Mouse (Mus musculus): ENCODE measurements around the gene Cacna1d. TPM values are rescaled to one million over a fixed set of nuclear protein-coding genes. Genes with fewer than 3 reads are reported as not detected.

The Cacna1d gene
- polyA plus RNA-seq, 1 experiment from 2014 or later: 3.0 TPM

- Histone ChIP-seq H3K9ac (ENCODE audit: low read depth, low read length) (no peak overlapping the region), H3K4me2 (ENCODE audit: low read length) (no peak overlapping the region), H3K4me3 (replicated peaks; ENCODE audit: low read depth, low read length) (no peak overlapping the region), H3K36me3 (ENCODE audit: insufficient read depth, low read length) (no peaks in the 10 kb centered on the region), H3K4me1 (replicated peaks; ENCODE audit: insufficient read depth, low read length) (no peaks in the 10 kb centered on the region; the same call in 1 of the 2 replicates), H3K27ac (no peak overlapping the region), H3K27me3 (ENCODE audit: insufficient read depth, low read length) (no peaks in the 10 kb centered on the region), H3K9me3 (replicated peaks; ENCODE audit: low read length) (no peaks in the 10 kb centered on the region)
- TF ChIP-seq CTCF (IDR thresholded peaks at IDR 0.05; ENCODE audit: low read depth): no peak
- ATAC-seq (replicated peaks; ENCODE audit: low FRiP score, low read depth): no peak
- DNase-seq (ENCODE audit: low spot score): peak; percentile 33
Measured at GRCm38 (mm10) chr14:30428757-30429156, 62.5 kb downstream of the Cacna1d start.

DNA sequence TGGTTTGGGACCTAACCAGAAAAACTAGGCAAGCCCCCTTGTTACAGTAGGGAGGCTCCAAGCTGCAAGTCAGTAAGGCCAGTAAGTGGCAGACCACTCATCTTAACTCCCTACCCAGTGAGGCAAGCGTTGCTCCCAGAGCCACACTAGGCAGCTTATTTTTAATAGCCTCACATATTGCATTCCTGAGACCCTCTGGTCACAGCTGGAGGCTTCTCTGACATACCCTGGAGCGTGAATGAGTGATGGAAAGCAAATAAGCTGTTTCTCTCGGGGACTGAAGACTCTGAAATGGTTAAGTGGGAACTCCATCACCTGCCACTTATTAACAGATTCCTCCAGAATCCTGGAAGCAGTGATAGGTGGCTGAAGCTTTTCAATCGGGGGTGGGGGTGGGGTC lies 65.4 kb downstream of the Cacna1d start:
- Histone ChIP-seq H3K4me2 (ENCODE audit: low read length) (no peak overlapping the region), H3K27me3 (ENCODE audit: insufficient read depth, low read length) (no peaks in the 10 kb centered on the region), H3K36me3 (ENCODE audit: insufficient read depth, low read length) (no peaks in the 10 kb centered on the region), H3K9ac (ENCODE audit: low read depth, low read length) (no peak overlapping the region), H3K27ac (no peak overlapping the region), H3K9me3 (replicated peaks; ENCODE audit: low read length) (no peaks in the 10 kb centered on the region), H3K4me1 (replicated peaks; ENCODE audit: insufficient read depth, low read length) (no peaks in the 10 kb centered on the region; the same call in 1 of the 2 replicates), H3K4me3 (replicated peaks; ENCODE audit: low read depth, low read length) (no peak overlapping the region)
- WGBS: 29% methylated on average over 4 of the region's 4 CpGs
- DNase-seq (ENCODE audit: low spot score): no peak
- no peak for TF ChIP-seq CTCF (IDR thresholded peaks at IDR 0.05; ENCODE audit: low read depth)
- ATAC-seq (replicated peaks; ENCODE audit: low FRiP score, low read depth): no peak

GRCm38 (mm10) chr14:30425175-30425574 lies 66.1 kb downstream of the Cacna1d start:
- no peak for TF ChIP-seq CTCF (IDR thresholded peaks at IDR 0.05; ENCODE audit: low read depth)
- no peak for DNase-seq (ENCODE audit: low spot score)
- Histone ChIP-seq H3K27ac (no peak overlapping the region), H3K4me3 (replicated peaks; ENCODE audit: low read depth, low read length) (no peak overlapping the region), H3K36me3 (ENCODE audit: insufficient read depth, low read length) (no peaks in the 10 kb centered on the region), H3K9me3 (replicated peaks; ENCODE audit: low read length) (no peaks in the 10 kb centered on the region), H3K9ac (ENCODE audit: low read depth, low read length) (no peak overlapping the region), H3K4me1 (replicated peaks; ENCODE audit: insufficient read depth, low read length) (no peaks in the 10 kb centered on the region; the same call in 1 of the 2 replicates), H3K27me3 (ENCODE audit: insufficient read depth, low read length) (no peaks in the 10 kb centered on the region), H3K4me2 (ENCODE audit: low read length) (no peak overlapping the region)
- WGBS: 58% methylated on average over 6 of the region's 6 CpGs
- no peak for ATAC-seq (replicated peaks; ENCODE audit: low FRiP score, low read depth)

GRCm38 (mm10) chr14:30424638-30425037 lies 66.6 kb downstream of the Cacna1d start:
- no peak for TF ChIP-seq CTCF (IDR thresholded peaks at IDR 0.05; ENCODE audit: low read depth)
- Histone ChIP-seq H3K4me1 (replicated peaks; ENCODE audit: insufficient read depth, low read length) (no peaks in the 10 kb centered on the region; the same call in 1 of the 2 replicates), H3K36me3 (ENCODE audit: insufficient read depth, low read length) (no peaks in the 10 kb centered on the region), H3K4me3 (replicated peaks; ENCODE audit: low read depth, low read length) (no peak overlapping the region), H3K9ac (ENCODE audit: low read depth, low read length) (no peak overlapping the region), H3K4me2 (ENCODE audit: low read length) (no peak overlapping the region), H3K27me3 (ENCODE audit: insufficient read depth, low read length) (no peaks in the 10 kb centered on the region), H3K9me3 (replicated peaks; ENCODE audit: low read length) (no peaks in the 10 kb centered on the region), H3K27ac (no peak overlapping the region)
- DNase-seq (ENCODE audit: low spot score) (no peak), ATAC-seq (replicated peaks; ENCODE audit: low FRiP score, low read depth) (no peak)
- 88% methylated on average over 4 of the region's 4 CpGs for WGBS

DNA sequence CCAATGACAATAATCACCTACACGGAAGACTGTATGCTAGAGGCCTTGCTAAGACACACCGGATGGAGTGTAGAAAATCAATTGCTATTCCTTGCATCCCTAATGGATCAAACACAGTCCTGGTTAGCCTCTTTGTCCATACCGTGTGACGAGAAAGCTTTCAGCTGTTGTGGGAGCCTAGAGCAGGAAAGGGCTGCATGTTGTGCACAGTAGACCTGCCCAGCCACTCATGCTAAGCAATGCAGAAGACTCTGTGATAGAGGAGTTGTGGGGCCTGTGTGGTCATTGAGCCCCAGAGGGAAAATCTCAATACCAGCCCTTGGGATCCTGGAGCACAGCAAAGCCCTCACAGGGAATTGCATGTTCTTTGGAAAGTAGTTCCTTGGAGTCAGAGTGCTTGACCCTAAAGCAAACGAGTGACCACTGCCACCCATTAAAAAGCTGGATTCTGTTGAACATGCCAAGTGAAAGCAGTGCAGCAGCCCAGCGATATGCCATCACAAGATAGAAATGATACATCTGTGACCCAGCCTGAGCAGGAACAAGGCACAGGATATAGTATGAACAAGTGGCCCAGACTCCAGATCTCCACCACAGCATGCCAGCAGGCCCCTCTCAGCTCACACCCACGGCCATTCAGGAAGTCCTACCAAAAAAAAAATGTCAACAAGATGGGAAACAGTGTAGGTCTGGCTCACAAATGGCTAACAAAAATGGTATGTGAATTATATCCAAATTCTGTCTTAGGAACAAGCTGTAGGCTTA lies 68.7 kb downstream of the Cacna1d start:
- 83% methylated on average over 7 of the region's 7 CpGs for WGBS
- Histone ChIP-seq H3K4me1 (replicated peaks; ENCODE audit: insufficient read depth, low read length) (no peaks in the 10 kb centered on the region; the same call in 1 of the 2 replicates), H3K4me2 (ENCODE audit: low read length) (no peak overlapping the region), H3K36me3 (ENCODE audit: insufficient read depth, low read length) (no peaks in the 10 kb centered on the region), H3K4me3 (replicated peaks; ENCODE audit: low read depth, low read length) (no peak overlapping the region), H3K9me3 (replicated peaks; ENCODE audit: low read length) (no peaks in the 10 kb centered on the region), H3K27me3 (ENCODE audit: insufficient read depth, low read length) (no peaks in the 10 kb centered on the region), H3K27ac (no peak overlapping the region), H3K9ac (ENCODE audit: low read depth, low read length) (no peak overlapping the region)
- ATAC-seq (replicated peaks; ENCODE audit: low FRiP score, low read depth) (no peak), DNase-seq (ENCODE audit: low spot score) (no peak)
- TF ChIP-seq CTCF (IDR thresholded peaks at IDR 0.05; ENCODE audit: low read depth): no peak

GRCm38 (mm10) chr14:30419458-30419857 lies 71.8 kb downstream of the Cacna1d start:
- H3K27ac ChIP-seq: no peak overlapping the region
- H3K4me1 ChIP-seq (replicated peaks; ENCODE audit: insufficient read depth, low read length): no peaks in the 10 kb centered on the region
- H3K36me3 ChIP-seq (ENCODE audit: insufficient read depth, low read length): no peaks in the 10 kb centered on the region
- TF ChIP-seq CTCF (IDR thresholded peaks at IDR 0.05; ENCODE audit: low read depth): no peak
- no peaks in the 10 kb centered on the region for H3K27me3 ChIP-seq (ENCODE audit: insufficient read depth, low read length)
- 54% methylated on average over 7 of the region's 7 CpGs for WGBS
- H3K4me2 ChIP-seq (ENCODE audit: low read length): no peak overlapping the region
- H3K9me3 ChIP-seq (replicated peaks; ENCODE audit: low read length): no peaks in the 10 kb centered on the region
- no peak overlapping the region for H3K4me3 ChIP-seq (replicated peaks; ENCODE audit: low read depth, low read length)
- peak; percentile 40 for DNase-seq (ENCODE audit: low spot score)
- ATAC-seq (replicated peaks; ENCODE audit: low FRiP score, low read depth): no peak
- no peak overlapping the region for H3K9ac ChIP-seq (ENCODE audit: low read depth, low read length)

Data from kidney, postnatal 0 days (tissue).